Mouse (Mus musculus): ENCODE results near the gene Gm21663.
"Not testable (repeated sequence)": the region's sequence is repeated elsewhere in the genome, so short reads cannot be mapped to it uniquely, and the experiment has no call there.

Gm21663 gene

DNA sequence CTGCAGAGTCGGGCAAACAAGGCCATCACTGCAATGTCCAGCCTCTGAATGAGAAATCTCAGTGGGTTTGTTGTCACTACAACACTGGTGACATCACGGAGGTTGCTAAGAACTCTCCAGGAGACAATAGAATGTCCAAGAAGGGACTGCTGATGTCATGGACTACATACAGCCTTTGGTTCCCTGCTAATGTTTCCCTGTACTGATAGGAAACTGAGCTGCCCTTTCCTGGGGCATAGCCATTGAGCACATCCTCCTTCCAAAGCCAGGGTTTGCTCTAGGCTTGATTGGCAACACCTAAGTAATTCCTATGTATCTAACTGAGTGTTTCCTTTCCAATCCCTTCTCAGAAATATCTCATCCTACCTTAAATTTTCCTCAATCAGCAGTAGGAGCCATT, at the start of gene Gm21663:
Gene Gm21663 (minus strand): TSS at position 101 of the 400 bp plus-strand sequence.
- not testable (repeated sequence) for DNase-seq (ENCODE audit: extremely low read depth, low read depth, low spot score)

GRCm38 (mm10) chr5:25988550-25988949, 46.4 kb upstream of the Gm21663 start, which contains the start of gene Gm21698:
Gene Gm21698 (minus strand): TSS chr5:25988650.
- not testable (repeated sequence) for DNase-seq (ENCODE audit: extremely low read depth, low read depth, low spot score)

DNA sequence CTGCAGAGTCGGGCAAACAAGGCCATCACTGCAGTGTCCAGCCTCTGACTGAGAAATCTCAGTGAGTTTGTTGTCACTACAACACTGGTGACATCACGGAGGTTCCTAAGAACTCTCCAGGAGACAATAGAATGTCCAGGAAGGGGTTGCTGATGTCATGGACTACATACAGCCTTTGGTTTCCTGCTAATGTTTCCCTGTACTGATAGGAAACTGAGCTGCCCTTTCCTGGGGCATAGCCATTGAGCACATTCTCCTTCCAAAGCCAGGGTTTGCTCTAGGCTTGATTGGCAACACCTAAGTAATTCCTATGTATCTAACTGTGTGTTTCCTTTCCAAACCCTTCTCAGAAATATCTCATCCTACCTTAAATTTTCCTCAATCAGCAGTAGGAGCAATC, 30.4 kb upstream of the Gm21663 start, which contains the start of gene Gm21680:
Gene Gm21680 (minus strand): TSS at position 101 of the 400 bp plus-strand sequence.
- not testable (repeated sequence) for DNase-seq (ENCODE audit: extremely low read depth, low read depth, low spot score)

DNA sequence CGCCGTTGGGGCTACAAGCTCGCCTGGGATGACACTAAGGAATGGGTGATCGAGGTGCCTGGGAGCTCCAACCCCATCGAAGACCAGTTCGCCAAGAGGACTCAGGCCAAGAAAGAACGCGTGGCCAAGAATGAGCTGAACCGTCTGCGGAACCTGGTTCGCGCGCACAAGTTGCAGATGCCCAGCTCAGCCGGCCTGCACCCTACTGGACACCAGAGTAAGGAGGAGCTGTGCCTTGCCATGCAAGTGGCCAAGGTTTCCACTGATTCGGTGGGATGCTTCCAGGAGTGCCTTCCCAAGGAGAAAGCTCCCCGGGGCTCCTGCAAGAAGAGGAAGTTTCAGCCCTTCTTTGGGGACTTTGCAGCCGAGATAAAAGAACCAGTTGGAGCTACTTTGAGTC, 14.9 kb upstream of the Gm21663 start:
- DNase-seq (ENCODE audit: extremely low read depth, low read depth, low spot score): not testable (repeated sequence)

DNA sequence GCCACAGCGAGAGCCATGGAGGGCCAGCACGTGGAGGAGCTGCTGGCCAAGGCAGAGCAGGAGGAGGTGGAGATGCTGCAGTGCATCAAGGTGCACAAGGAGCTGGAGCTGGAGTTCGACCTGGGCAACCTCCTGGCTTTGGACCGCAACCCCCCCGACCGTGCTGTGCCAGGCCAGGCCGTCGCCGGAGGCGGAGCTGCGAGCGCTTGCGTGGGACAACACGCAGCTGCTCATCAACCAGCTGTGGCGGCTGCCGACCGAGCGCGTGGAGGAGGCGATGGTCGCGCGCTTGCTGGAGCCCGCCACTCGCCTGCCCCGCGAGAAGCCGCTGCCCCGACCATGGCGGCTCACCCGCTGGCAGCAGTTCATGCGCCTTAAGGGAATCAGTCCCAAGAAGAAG, 14.4 kb upstream of the Gm21663 start:
- not testable (repeated sequence) for DNase-seq (ENCODE audit: extremely low read depth, low read depth, low spot score)

DNA sequence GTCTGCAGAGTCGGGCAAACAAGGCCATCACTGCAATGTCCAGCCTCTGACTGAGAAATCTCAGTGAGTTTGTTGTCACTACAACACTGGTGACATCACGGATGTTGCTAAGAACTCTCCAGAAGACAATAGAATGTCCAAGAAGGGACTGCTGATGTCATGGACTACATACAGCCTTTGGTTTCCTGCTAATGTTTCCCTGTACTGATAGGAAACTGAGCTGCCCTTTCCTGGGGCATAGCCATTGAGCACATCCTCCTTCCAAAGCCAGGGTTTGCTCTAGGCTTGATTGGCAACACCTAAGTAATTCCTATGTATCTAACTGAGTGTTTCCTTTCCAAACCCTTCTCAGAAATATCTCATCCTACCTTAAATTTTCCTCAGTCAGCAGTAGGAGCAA, 12.1 kb upstream of the Gm21663 start, which contains the start of gene Gm21671:
Gene Gm21671 (minus strand): TSS at position 101 of the 400 bp plus-strand sequence.
- DNase-seq (ENCODE audit: extremely low read depth, low read depth, low spot score): not testable (repeated sequence)

GRCm38 (mm10) chr5:25945391-25945790, 3.2 kb upstream of the Gm21663 start:
- DNase-seq (ENCODE audit: extremely low read depth, low read depth, low spot score): not testable (repeated sequence)

DNA sequence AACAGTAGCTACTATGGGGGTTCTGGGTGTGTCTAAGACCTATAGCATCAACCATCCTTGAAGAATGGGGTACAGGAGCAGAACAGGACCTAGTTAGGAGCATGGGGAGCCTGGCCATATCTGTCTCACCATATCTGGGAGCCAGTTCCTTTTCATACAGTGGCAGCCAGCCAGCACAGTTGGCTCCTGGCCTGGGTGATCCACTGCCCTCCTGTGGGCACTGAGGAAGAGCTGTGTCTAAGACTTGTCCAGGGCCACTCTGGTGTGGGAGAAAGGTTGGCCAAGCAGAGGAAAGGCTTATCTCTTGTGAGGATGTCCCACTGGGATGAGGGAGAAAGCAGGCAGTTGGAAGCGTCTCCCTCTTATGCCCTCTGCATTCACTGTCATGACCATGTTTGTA, 50.9 kb downstream of the Gm21663 start:
- DNase-seq (ENCODE audit: extremely low read depth, low read depth, low spot score): no peak

- no peak for DNase-seq (ENCODE audit: extremely low read depth, low read depth, low spot score)
Measured at GRCm38 (mm10) chr5:25889746-25890382, 52.3 kb downstream of the Gm21663 start.

DNA sequence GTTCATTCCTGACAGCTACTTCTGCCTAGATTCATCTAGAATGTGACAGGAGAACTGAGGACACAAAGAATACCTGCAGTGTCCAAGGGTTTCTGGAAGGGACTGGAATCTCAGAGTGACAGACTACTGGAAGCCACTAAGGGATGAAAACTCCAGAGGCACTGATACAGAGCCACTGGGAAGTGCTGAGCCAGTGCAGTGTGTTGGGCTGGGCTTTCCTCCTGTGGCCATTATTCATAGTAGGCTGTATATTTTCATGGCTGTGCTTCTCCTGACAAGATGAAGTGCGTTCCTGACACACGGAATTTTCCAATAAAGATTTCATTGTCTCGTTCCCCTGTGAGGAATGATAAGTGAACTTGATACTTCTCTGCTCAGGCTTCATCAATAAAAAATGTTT, 55.5 kb downstream of the Gm21663 start:
- DNase-seq (ENCODE audit: extremely low read depth, low read depth, low spot score): no peak

Measured in fat pad, adult 2 months (tissue).